Mouse (Mus musculus): Measurements from ENCODE around the gene Ap5m1. TPM values are rescaled to one million over a fixed set of nuclear protein-coding genes. Genes with fewer than 3 reads are reported as not detected.
A peak's percentile ranks its signal among the peaks of the same experiment; 100 is the strongest.

The Ap5m1 gene
- 28.0 and 28.4 TPM in 2 replicates for polyA plus RNA-seq (2015; fragmentation: Nextera tagmentation; extraction: Ambion mirVana)

- H3K27me3 ChIP-seq (ENCODE audit: insufficient read depth, low read length): no peaks in the 10 kb centered on the region
- H3K9ac ChIP-seq (ENCODE audit: low read depth, low read length): peak within 1 kb of the TSS; percentile 94
- WGBS: under 1% methylated on average over 44 of the region's 62 CpGs
- peak within 1 kb of the TSS; percentile 100 for H3K27ac ChIP-seq
- H3K36me3 ChIP-seq (ENCODE audit: insufficient read depth, low read length): no peaks in the 10 kb centered on the region
- no peaks in the 10 kb centered on the region for H3K9me3 ChIP-seq (replicated peaks; ENCODE audit: low read length)
- DNase-seq (ENCODE audit: low spot score): peak; percentile 58
- peak within 1 kb of the TSS; percentile 95 for H3K4me3 ChIP-seq (replicated peaks; ENCODE audit: low read depth, low read length)
- no peaks in the 10 kb centered on the region for H3K4me1 ChIP-seq (replicated peaks; ENCODE audit: insufficient read depth, low read length)
- ATAC-seq (replicated peaks; ENCODE audit: low FRiP score, low read depth): no peak
- H3K4me2 ChIP-seq (ENCODE audit: low read length): peak within 1 kb of the TSS; percentile 81
- TF ChIP-seq CTCF (IDR thresholded peaks at IDR 0.05; ENCODE audit: low read depth): no peak
These were observed at the start of gene Ap5m1 for GRCm38 (mm10) chr14:49065529-49066273. TSS of gene Ap5m1 (plus strand) at chr14:49066097.

- no peaks in the 10 kb centered on the region for H3K4me1 ChIP-seq (replicated peaks; ENCODE audit: insufficient read depth, low read length)
- no peak for DNase-seq (ENCODE audit: low spot score)
- no peaks in the 10 kb centered on the region for H3K9me3 ChIP-seq (replicated peaks; ENCODE audit: low read length)
- no peak overlapping the region for H3K4me2 ChIP-seq (ENCODE audit: low read length)
- peaks cover 11% of the 10 kb centered on the region; the same call in 1 of the 2 replicates for H3K36me3 ChIP-seq (ENCODE audit: insufficient read depth, low read length)
- H3K27ac ChIP-seq: no peak overlapping the region
- TF ChIP-seq CTCF (IDR thresholded peaks at IDR 0.05; ENCODE audit: low read depth): no peak
- no peaks in the 10 kb centered on the region for H3K27me3 ChIP-seq (ENCODE audit: insufficient read depth, low read length)
- H3K9ac ChIP-seq (ENCODE audit: low read depth, low read length): no peak overlapping the region
- H3K4me3 ChIP-seq (replicated peaks; ENCODE audit: low read depth, low read length): no peak overlapping the region
- no peak for ATAC-seq (replicated peaks; ENCODE audit: low FRiP score, low read depth)
- WGBS: 92% methylated on average over 5 of the region's 5 CpGs
These were observed 46.1 kb upstream of the Ap5m1 start for GRCm38 (mm10) chr14:49019765-49020164.

- WGBS: 83% methylated on average over 6 of the region's 6 CpGs
- no peaks in the 10 kb centered on the region for H3K9me3 ChIP-seq (replicated peaks; ENCODE audit: low read length)
These were observed 38.7 kb upstream of the Ap5m1 start for GRCm38 (mm10) chr14:49027040-49027778.

GRCm38 (mm10) chr14:49027779-49028368 lies 38.0 kb upstream of the Ap5m1 start:
- Histone ChIP-seq H3K9ac (ENCODE audit: low read depth, low read length) (no peak overlapping the region), H3K4me2 (ENCODE audit: low read length) (no peak overlapping the region), H3K27me3 (ENCODE audit: insufficient read depth, low read length) (no peaks in the 10 kb centered on the region), H3K9me3 (replicated peaks; ENCODE audit: low read length) (no peaks in the 10 kb centered on the region), H3K36me3 (ENCODE audit: insufficient read depth, low read length) (0 out of 2 replicates have a peak, but pooled peaks cover 5% of the 10 kb centered on the region), H3K4me1 (replicated peaks; ENCODE audit: insufficient read depth, low read length) (no peaks in the 10 kb centered on the region), H3K4me3 (replicated peaks; ENCODE audit: low read depth, low read length) (no peak overlapping the region), H3K27ac (no peak overlapping the region)
- ATAC-seq (replicated peaks; ENCODE audit: low FRiP score, low read depth): no peak
- peak; percentile 44 for DNase-seq (ENCODE audit: low spot score)
- 89% methylated on average over 3 of the region's 3 CpGs for WGBS
- TF ChIP-seq CTCF (IDR thresholded peaks at IDR 0.05; ENCODE audit: low read depth): peak; percentile 51

More at GRCm38 (mm10) chr14:49027040-49027778, 38.7 kb upstream of the Ap5m1 start:
- H3K27ac ChIP-seq: no peak overlapping the region
- H3K27me3 ChIP-seq (ENCODE audit: insufficient read depth, low read length): no peaks in the 10 kb centered on the region
- no peak overlapping the region for H3K4me3 ChIP-seq (replicated peaks; ENCODE audit: low read depth, low read length)
- no peaks in the 10 kb centered on the region for H3K4me1 ChIP-seq (replicated peaks; ENCODE audit: insufficient read depth, low read length)
- no peak overlapping the region for H3K4me2 ChIP-seq (ENCODE audit: low read length)
- DNase-seq (ENCODE audit: low spot score) (no peak), ATAC-seq (replicated peaks; ENCODE audit: low FRiP score, low read depth) (peak; percentile 76)
- 0 out of 2 replicates have a peak, but pooled peaks cover 3% of the 10 kb centered on the region for H3K36me3 ChIP-seq (ENCODE audit: insufficient read depth, low read length)
- no peak overlapping the region for H3K9ac ChIP-seq (ENCODE audit: low read depth, low read length)
- TF ChIP-seq CTCF (IDR thresholded peaks at IDR 0.05; ENCODE audit: low read depth): no peak

GRCm38 (mm10) chr14:49028991-49029390 lies 36.9 kb upstream of the Ap5m1 start:
- H3K27ac ChIP-seq: no peak overlapping the region
- no peaks in the 10 kb centered on the region for H3K9me3 ChIP-seq (replicated peaks; ENCODE audit: low read length)
- H3K4me1 ChIP-seq (replicated peaks; ENCODE audit: insufficient read depth, low read length): no peaks in the 10 kb centered on the region
- H3K27me3 ChIP-seq (ENCODE audit: insufficient read depth, low read length): no peaks in the 10 kb centered on the region
- DNase-seq (ENCODE audit: low spot score): no peak
- no peak for ATAC-seq (replicated peaks; ENCODE audit: low FRiP score, low read depth)
- no peak overlapping the region for H3K4me3 ChIP-seq (replicated peaks; ENCODE audit: low read depth, low read length)
- 93% methylated on average over 5 of the region's 5 CpGs for WGBS
- TF ChIP-seq CTCF (IDR thresholded peaks at IDR 0.05; ENCODE audit: low read depth): no peak
- H3K9ac ChIP-seq (ENCODE audit: low read depth, low read length): no peak overlapping the region
- 0 out of 2 replicates have a peak, but pooled peaks cover 5% of the 10 kb centered on the region for H3K36me3 ChIP-seq (ENCODE audit: insufficient read depth, low read length)
- H3K4me2 ChIP-seq (ENCODE audit: low read length): no peak overlapping the region

GRCm38 (mm10) chr14:49045610-49046009 lies 20.3 kb upstream of the Ap5m1 start:
- DNase-seq (ENCODE audit: low spot score): no peak

More at GRCm38 (mm10) chr14:49045610-49046009, 20.3 kb upstream of the Ap5m1 start:
- ATAC-seq (replicated peaks; ENCODE audit: low FRiP score, low read depth): no peak
- Histone ChIP-seq H3K9ac (ENCODE audit: low read depth, low read length) (no peak overlapping the region), H3K4me2 (ENCODE audit: low read length) (no peak overlapping the region), H3K4me1 (replicated peaks; ENCODE audit: insufficient read depth, low read length) (no peaks in the 10 kb centered on the region), H3K4me3 (replicated peaks; ENCODE audit: low read depth, low read length) (no peak overlapping the region), H3K9me3 (replicated peaks; ENCODE audit: low read length) (no peaks in the 10 kb centered on the region), H3K27ac (no peak overlapping the region), H3K36me3 (ENCODE audit: insufficient read depth, low read length) (no peaks in the 10 kb centered on the region), H3K27me3 (ENCODE audit: insufficient read depth, low read length) (no peaks in the 10 kb centered on the region)
- TF ChIP-seq CTCF (IDR thresholded peaks at IDR 0.05; ENCODE audit: low read depth): no peak
- WGBS: 86% methylated on average over 4 of the region's 4 CpGs

Measured in kidney, postnatal 0 days (tissue).